Mouse (Mus musculus): ENCODE results near the gene Miox. TPM values are rescaled to one million over a fixed set of nuclear protein-coding genes. Genes with fewer than 3 reads are reported as not detected.

Miox gene
- total and polyA plus RNA-seq, 3 experiments, result not detected

DNA sequence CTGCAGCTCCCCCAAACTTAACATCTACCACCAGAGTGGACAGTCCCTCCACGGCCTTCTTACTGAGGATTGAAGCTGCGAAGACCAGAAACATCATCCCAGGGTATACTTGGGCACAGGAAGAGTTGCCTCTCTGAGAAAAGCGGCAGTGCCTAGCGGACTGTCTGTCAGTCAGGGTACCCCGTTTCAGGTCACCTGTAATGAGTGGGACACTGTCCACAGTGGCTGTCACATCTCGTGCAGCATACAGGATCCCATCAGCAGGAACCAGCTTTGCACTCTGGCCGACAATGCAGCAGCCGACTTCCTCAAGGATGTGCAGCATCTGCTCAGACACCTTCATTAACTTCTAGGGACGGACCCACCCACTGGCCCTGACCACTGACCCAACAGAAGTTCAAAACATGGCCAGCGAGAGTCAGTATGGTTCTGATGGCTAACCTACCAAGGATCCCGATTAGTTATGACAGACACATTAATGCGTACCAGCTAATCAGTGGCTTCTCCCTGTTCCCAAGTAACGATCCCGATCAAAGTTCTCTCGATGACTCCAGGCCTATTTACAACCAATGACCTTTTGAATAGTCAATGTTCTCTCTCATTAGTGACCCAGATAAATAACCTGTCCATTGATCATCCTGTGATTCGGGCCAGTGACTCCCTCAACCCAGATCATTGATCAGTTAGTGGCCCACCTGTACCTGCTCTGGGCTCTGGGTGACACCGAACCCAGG lies 40.8 kb downstream of the Miox start:
- Histone ChIP-seq H3K9me3 (replicated peaks; ENCODE audit: insufficient read depth, low read length) (no peaks in the 10 kb centered on the region), H3K27ac (ENCODE audit: control insufficient read depth, low read depth, low read length) (no peak overlapping the region), H3K27me3 (ENCODE audit: control insufficient read depth in 1 of 2, insufficient read depth in 2 of 2, low read length in 2 of 2) (no peaks in the 10 kb centered on the region), H3K36me3 (ENCODE audit: control insufficient read depth in 1 of 2, insufficient read depth in 2 of 2, low read length in 2 of 2) (peaks cover 5 to 9% of the 10 kb centered on the region in 2 experiments; a peak in 3 of 4 replicates), H3K4me1 (ENCODE audit: control insufficient read depth in 1 of 2, insufficient read depth in 2 of 2, low read length in 2 of 2) (peaks cover 0 to 8% of the 10 kb centered on the region in 2 experiments; a peak in 1 of 4 replicates), H3K4me3 (ENCODE audit: control insufficient read depth in 1 of 2, insufficient read depth in 1 of 2, low read depth in 2 of 2, low read length in 2 of 2) (no peak overlapping the region), H3K79me2 (ENCODE audit: control insufficient read depth, insufficient read depth, low read length, poor library complexity) (peaks cover 20% of the 10 kb centered on the region), H3K9ac (ENCODE audit: control insufficient read depth, low read depth, low read length, poor library complexity, severe bottlenecking) (no peak overlapping the region)
- DNase-seq (ENCODE audit: low read depth, low spot score), result no peak
- TF ChIP-seq ZC3H11A (IDR thresholded peaks at IDR 0.05; ENCODE audit: low read depth, low read length) (no peak), MEF2A (IDR thresholded peaks at IDR 0.05; ENCODE audit: extremely low read depth, insufficient replicate concordance, low read depth, low read length, poor library complexity, severe bottlenecking) (no peak), MYB (IDR thresholded peaks at IDR 0.05; ENCODE audit: low read depth, low read length) (no peak)

- H3K27me3 ChIP-seq (ENCODE audit: control insufficient read depth in 1 of 2, insufficient read depth in 2 of 2, low read length in 2 of 2), result no peaks in the 10 kb centered on the region
- no peak overlapping the region for H3K27ac ChIP-seq (ENCODE audit: control insufficient read depth, low read depth, low read length)
- peaks cover 0 to 11% of the 10 kb centered on the region in 2 experiments; a peak in 1 of 4 replicates for H3K4me1 ChIP-seq (ENCODE audit: control insufficient read depth in 1 of 2, insufficient read depth in 2 of 2, low read length in 2 of 2)
- no peak for DNase-seq (ENCODE audit: low read depth, low spot score)
- H3K4me3 ChIP-seq (ENCODE audit: control insufficient read depth in 1 of 2, insufficient read depth in 1 of 2, low read depth in 2 of 2, low read length in 2 of 2), result no peak overlapping the region
- TF ChIP-seq SIN3A (IDR thresholded peaks at IDR 0.05; ENCODE audit: low read length) (no peak), UBTF (IDR thresholded peaks at IDR 0.05; ENCODE audit: borderline replicate concordance, insufficient read depth, low read depth, low read length) (no peak), TAL1 (IDR thresholded peaks at IDR 0.05; ENCODE audit: low read length) (no peak), BHLHE40 (IDR thresholded peaks at IDR 0.05; ENCODE audit: borderline replicate concordance, low read depth, low read length) (no peak), ELF1 (IDR thresholded peaks at IDR 0.05; ENCODE audit: low read depth, low read length) (no peak)
- no peak overlapping the region for H3K9ac ChIP-seq (ENCODE audit: control insufficient read depth, low read depth, low read length, poor library complexity, severe bottlenecking)
- H3K36me3 ChIP-seq (ENCODE audit: control insufficient read depth in 1 of 2, insufficient read depth in 2 of 2, low read length in 2 of 2), result peaks cover 5 to 10% of the 10 kb centered on the region in 2 experiments; a peak in 3 of 4 replicates
- peaks cover 20% of the 10 kb centered on the region for H3K79me2 ChIP-seq (ENCODE audit: control insufficient read depth, insufficient read depth, low read length, poor library complexity)
- H3K9me3 ChIP-seq (replicated peaks; ENCODE audit: insufficient read depth, low read length), result no peaks in the 10 kb centered on the region
Measured at GRCm38 (mm10) chr15:89376040-89376439, 41.8 kb downstream of the Miox start.

DNA sequence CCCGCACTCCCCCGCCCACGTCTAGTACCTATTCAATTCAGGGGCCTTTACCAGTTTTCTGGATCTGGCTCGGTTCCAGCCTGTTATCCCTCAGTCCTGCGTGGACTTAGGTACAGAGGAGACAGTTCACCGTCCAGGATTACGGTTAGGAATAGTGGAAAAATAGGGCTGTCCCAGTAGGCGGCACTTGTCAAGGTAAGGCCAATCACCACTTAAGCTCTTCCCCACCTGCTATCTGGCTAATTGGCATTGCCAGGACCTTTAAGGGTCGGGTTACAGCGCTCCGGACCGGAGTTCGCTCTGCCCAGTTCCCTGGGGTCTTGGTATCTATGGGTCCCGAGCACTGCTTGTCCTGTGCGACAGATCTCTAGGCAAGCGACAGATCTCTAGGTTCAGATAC lies 42.8 kb downstream of the Miox start, which contains the start of gene Tymp:
Tymp (minus strand) TSS at position 83 of the 400 bp plus-strand sequence.
- Histone ChIP-seq H3K27me3 (ENCODE audit: control insufficient read depth in 1 of 2, insufficient read depth in 2 of 2, low read length in 2 of 2) (no peaks in the 10 kb centered on the region), H3K9ac (ENCODE audit: control insufficient read depth, low read depth, low read length, poor library complexity, severe bottlenecking) (no peak within 1 kb of the TSS), H3K27ac (ENCODE audit: control insufficient read depth, low read depth, low read length) (no peak within 1 kb of the TSS), H3K4me1 (ENCODE audit: control insufficient read depth in 1 of 2, insufficient read depth in 2 of 2, low read length in 2 of 2) (peaks cover 0 to 11% of the 10 kb centered on the region in 2 experiments; a peak in 1 of 4 replicates), H3K36me3 (ENCODE audit: control insufficient read depth in 1 of 2, insufficient read depth in 2 of 2, low read length in 2 of 2) (peaks cover 0 to 10% of the 10 kb centered on the region in 2 experiments; a peak in 2 of 4 replicates), H3K9me3 (replicated peaks; ENCODE audit: insufficient read depth, low read length) (no peaks in the 10 kb centered on the region), H3K79me2 (ENCODE audit: control insufficient read depth, insufficient read depth, low read length, poor library complexity) (peaks cover 18% of the 10 kb centered on the region), H3K4me3 (ENCODE audit: control insufficient read depth in 1 of 2, insufficient read depth in 1 of 2, low read depth in 2 of 2, low read length in 2 of 2) (no peak within 1 kb of the TSS)
- DNase-seq (ENCODE audit: low read depth, low spot score), result no peak
- no peak for TF ChIP-seq BHLHE40 (IDR thresholded peaks at IDR 0.05; ENCODE audit: borderline replicate concordance, low read depth, low read length)
- TF ChIP-seq RAD21 (IDR thresholded peaks at IDR 0.05; ENCODE audit: low read depth, low read length), result no peak

All from MEL (cell line).